Comparison of ENCODE assay signal across 27 mouse cellular contexts in genomic region chr9:99127578-99127977, GRCm38 (mm10). TPM values are rescaled to one million over a fixed set of nuclear protein-coding genes. Genes with fewer than 3 reads are reported as not detected.
DNase-seq lines count a peak whose midpoint lies in the region; ATAC-seq and TF ChIP-seq lines count a peak whose summit lies in the region.
"Had no signal": no experiment of that assay in that cellular context is flagged by ENCODE, and none has a peak within 500 bp of the region (broad histone marks: within the 10 kb centered on the region; RNA-seq: fewer than 3 reads in every experiment).

No protein-coding gene starts in this region.

- DNase-seq in embryonic facial prominence, embryonic 10.5 days (ENCODE audit: low spot score): no peak
- no peak for DNase-seq in limb, embryonic 10.5 days (ENCODE audit: low spot score)
- DNase-seq in NIH3T3 (ENCODE audit: low read depth): peak; percentile 46
- peak; percentile 17 for DNase-seq in forelimb bud, embryonic 11.5 days (ENCODE audit: low read depth, low spot score)
- no peak for DNase-seq in heart, adult 2 months
- DNase-seq in thymus, postnatal 36 days: no peak
- DNase-seq: adrenal gland, adult 2 months; adrenal gland, postnatal 10 days; adrenal gland, postnatal 25 days; B cell, adult 2 months; cerebellum, adult 11 months; cerebellum, adult 18-20 months; cerebellum, adult 8-10 months; cerebellum, adult 9-11 months; cerebellum, postnatal 14 days; cerebellum, postnatal 36 days had no signal

- WGBS in embryonic facial prominence, embryonic 13.5 days: 27% methylated on average over 7 of the region's 7 CpGs
- whole genome bisulfite sequencing in embryonic facial prominence, embryonic 10.5 days: 35% methylated on average over 7 of the region's 7 CpGs
- 64% methylated on average over 7 of the region's 7 CpGs for WGBS in limb, embryonic 12.5 days
- 81% methylated on average over 7 of the region's 7 CpGs for WGBS in limb, embryonic 10.5 days
- WGBS in heart, adult 2 months: 80% methylated on average over 7 of the region's 7 CpGs

- H3K79me2 ChIP-seq in heart, adult 2 months (replicated peaks; ENCODE audit: control insufficient read depth, insufficient read depth, low read length): peaks cover 11% of the 10 kb centered on the region

- TF ChIP-seq CTCF in heart, adult 2 months (IDR thresholded peaks at IDR 0.05): no peak

- no peak overlapping the region for H3K4me2 ChIP-seq in embryonic facial prominence, embryonic 13.5 days
- no peak overlapping the region for H3K4me2 ChIP-seq in limb, embryonic 12.5 days
- H3K4me2 ChIP-seq: embryonic facial prominence, embryonic 15.5 days; forebrain, embryonic 12.5 days had no signal

- no peak overlapping the region for H3K27ac ChIP-seq in embryonic facial prominence, embryonic 13.5 days
- H3K27ac ChIP-seq in embryonic facial prominence, embryonic 10.5 days (replicated peaks): no peak overlapping the region
- H3K27ac ChIP-seq in limb, embryonic 12.5 days: 0 out of 2 replicates have a peak overlapping the region, but pooled peaks have one; percentile 19
- no peak overlapping the region for H3K27ac ChIP-seq in limb, embryonic 10.5 days
- no peak overlapping the region for H3K27ac ChIP-seq in heart, adult 2 months
- H3K27ac ChIP-seq: embryonic facial prominence, embryonic 15.5 days; forebrain, embryonic 10.5 days; forebrain, embryonic 12.5 days had no signal

- intact Hi-C loops in heart, adult 2 months (cut with DNase I): no loop called here

- ATAC-seq in embryonic facial prominence, embryonic 13.5 days (ENCODE audit: insufficient number of reproducible peaks, insufficient read depth, low FRiP score, low TSS enrichment, low read depth): 0 out of 2 replicates have a peak, but pooled peaks have one; percentile 69
- no peak for ATAC-seq in limb, embryonic 12.5 days (ENCODE audit: insufficient number of reproducible peaks, insufficient read depth, low FRiP score, low TSS enrichment, low read depth)
- ATAC-seq: CD4-positive, CD25-positive, alpha-beta regulatory T cell, adult 4 months; forebrain, embryonic 14.5 days; forebrain, embryonic 16.5 days had no signal

- H3K9ac ChIP-seq in embryonic facial prominence, embryonic 13.5 days: no peak overlapping the region
- no peak overlapping the region for H3K9ac ChIP-seq in limb, embryonic 12.5 days (replicated peaks)
- no peak overlapping the region for H3K9ac ChIP-seq in heart, adult 2 months (ENCODE audit: low read depth, low read length)
- H3K9ac ChIP-seq: embryonic facial prominence, embryonic 15.5 days; forebrain, embryonic 12.5 days had no signal

- H3K27me3 ChIP-seq in embryonic facial prominence, embryonic 13.5 days: no peaks in the 10 kb centered on the region
- H3K27me3 ChIP-seq in embryonic facial prominence, embryonic 10.5 days (replicated peaks; ENCODE audit: low read depth, poor library complexity, severe bottlenecking): no peaks in the 10 kb centered on the region
- H3K27me3 ChIP-seq in limb, embryonic 12.5 days: no peaks in the 10 kb centered on the region
- H3K27me3 ChIP-seq in limb, embryonic 10.5 days (ENCODE audit: low read depth, poor library complexity, severe bottlenecking): no peaks in the 10 kb centered on the region
- no peaks in the 10 kb centered on the region for H3K27me3 ChIP-seq in heart, adult 2 months (ENCODE audit: control insufficient read depth, insufficient read depth, low read length)
- H3K27me3 ChIP-seq: CH12.LX; embryonic facial prominence, embryonic 15.5 days; forebrain, embryonic 12.5 days had no signal

- TF ChIP-seq EP300 in heart, adult 2 months (IDR thresholded peaks at IDR 0.05; ENCODE audit: insufficient read depth, low read depth, low read length): no peak

- H3K9me3 ChIP-seq in embryonic facial prominence, embryonic 13.5 days: no peaks in the 10 kb centered on the region
- H3K9me3 ChIP-seq in embryonic facial prominence, embryonic 10.5 days: no peaks in the 10 kb centered on the region
- H3K9me3 ChIP-seq in limb, embryonic 12.5 days: no peaks in the 10 kb centered on the region
- no peaks in the 10 kb centered on the region for H3K9me3 ChIP-seq in limb, embryonic 10.5 days (replicated peaks)
- H3K9me3 ChIP-seq: embryonic facial prominence, embryonic 15.5 days; forebrain, embryonic 10.5 days; forebrain, embryonic 12.5 days; G1E had no signal

- TF ChIP-seq POLR2A in heart, adult 2 months (IDR thresholded peaks at IDR 0.05; ENCODE audit: insufficient read depth, low read depth, low read length): no peak

- no peaks in the 10 kb centered on the region for H3K36me3 ChIP-seq in embryonic facial prominence, embryonic 13.5 days
- no peaks in the 10 kb centered on the region for H3K36me3 ChIP-seq in embryonic facial prominence, embryonic 10.5 days (replicated peaks)
- H3K36me3 ChIP-seq in limb, embryonic 12.5 days: no peaks in the 10 kb centered on the region
- H3K36me3 ChIP-seq in limb, embryonic 10.5 days: no peaks in the 10 kb centered on the region
- peaks cover 2% of the 10 kb centered on the region; the same call in 1 of the 2 replicates for H3K36me3 ChIP-seq in heart, adult 2 months (ENCODE audit: control insufficient read depth, insufficient read depth, low read length)
- H3K36me3 ChIP-seq: embryonic facial prominence, embryonic 15.5 days; forebrain, embryonic 10.5 days; forebrain, embryonic 12.5 days had no signal

- H3K4me1 ChIP-seq in embryonic facial prominence, embryonic 13.5 days: peaks cover 10% of the 10 kb centered on the region; the same call in 1 of the 2 replicates
- H3K4me1 ChIP-seq in embryonic facial prominence, embryonic 10.5 days: peaks cover 23% of the 10 kb centered on the region
- no peaks in the 10 kb centered on the region; the same call in 1 of the 2 replicates for H3K4me1 ChIP-seq in limb, embryonic 12.5 days (replicated peaks)
- no peaks in the 10 kb centered on the region for H3K4me1 ChIP-seq in limb, embryonic 10.5 days
- H3K4me1 ChIP-seq in heart, adult 2 months (ENCODE audit: control insufficient read depth, insufficient read depth, low read length): peaks cover 2% of the 10 kb centered on the region; the same call in 1 of the 2 replicates
- H3K4me1 ChIP-seq: embryonic facial prominence, embryonic 15.5 days; forebrain, embryonic 12.5 days had no signal

- H3K4me3 ChIP-seq in embryonic facial prominence, embryonic 13.5 days: no peak overlapping the region
- no peak overlapping the region for H3K4me3 ChIP-seq in embryonic facial prominence, embryonic 10.5 days
- H3K4me3 ChIP-seq in limb, embryonic 12.5 days (replicated peaks): no peak overlapping the region
- H3K4me3 ChIP-seq in limb, embryonic 10.5 days: no peak overlapping the region
- no peak overlapping the region for H3K4me3 ChIP-seq in heart, adult 2 months
- H3K4me3 ChIP-seq: embryonic facial prominence, embryonic 15.5 days; erythroblast, embryonic 14.5 days; forebrain, embryonic 10.5 days; forebrain, embryonic 12.5 days had no signal

RNA-seq across cellular contexts. Expression of gene Pik3cb, which starts 12.8 kb away (rescaled TPM):
- polyA plus RNA-seq in embryonic facial prominence, embryonic 13.5 days (2015; fragmentation: Nextera tagmentation; extraction: Ambion mirVana): 1.6 and 2.6 TPM in 2 replicates
- 1.3 and 1.4 TPM in 2 replicates for polyA plus RNA-seq in embryonic facial prominence, embryonic 10.5 days (2016; fragmentation: Nextera tagmentation; extraction: Ambion mirVana)
- 1.3 and 1.4 TPM in 2 replicates for polyA plus RNA-seq in limb, embryonic 12.5 days (2016; fragmentation: Nextera tagmentation; extraction: Ambion mirVana)
- polyA plus RNA-seq in limb, embryonic 10.5 days (2016; fragmentation: Nextera tagmentation; extraction: Ambion mirVana): 0.78 and 1.1 TPM in 2 replicates
- total RNA-seq in heart, adult 2 months (2021): 10 to 100 TPM in 1 of 2 experiments, 1 to 10 TPM in 1; 10.0 to 10.8 TPM
- 2.6 and 6.3 TPM in 2 replicates for polyA plus RNA-seq in heart, adult 2 months (2012; rRNA removed)

Comparison
In these comparisons a context has a peak if more than half of its experiments do, and no peak if none do; other contexts are left out.
1. DNase-seq: peak in NIH3T3 (single experiment) and forelimb bud, embryonic 11.5 days (single experiment); none in embryonic facial prominence, embryonic 10.5 days (single experiment), limb, embryonic 10.5 days (single experiment), heart, adult 2 months (0 of 2) and thymus, postnatal 36 days (0 of 2).